Mouse (Mus musculus) layer of hippocampus, adult 9-11 months (tissue): ENCODE measurements at regions not wholly inside any gene's neighbourhood (a gene's known extent, or its start where the extent isn't known, plus 50 kb on each side); places are given as distances from the start of the nearest gene placed in this dataset.

ENCODE experiments used
- DNase-seq: peaks from one replicate; pipeline ENCODE4 v3.0.0; 2022

- DNase-seq = no peak
Observed at GRCm38 (mm10) chr5:39841186-39841585, 85.9 kb upstream of the Hs3st1 start.

GRCm38 (mm10) chr5:39840576-39840975 lies 85.3 kb upstream of the Hs3st1 start:
- DNase-seq = no peak

GRCm38 (mm10) chr5:39832565-39832964 lies 77.3 kb upstream of the Hs3st1 start:
- DNase-seq = no peak

GRCm38 (mm10) chr5:39824680-39825079 lies 69.4 kb upstream of the Hs3st1 start:
- no peak for DNase-seq

GRCm38 (mm10) chr5:39806643-39807042 lies 51.4 kb upstream of the Hs3st1 start:
- no peak for DNase-seq
